Mouse (Mus musculus): Measurements from ENCODE around the gene Actb. TPM values are rescaled to one million over a fixed set of nuclear protein-coding genes. Genes with fewer than 3 reads are reported as not detected.

The Actb gene
- polyA plus RNA-seq, 1 experiment from 2014 or later: 14,327 TPM

DNA sequence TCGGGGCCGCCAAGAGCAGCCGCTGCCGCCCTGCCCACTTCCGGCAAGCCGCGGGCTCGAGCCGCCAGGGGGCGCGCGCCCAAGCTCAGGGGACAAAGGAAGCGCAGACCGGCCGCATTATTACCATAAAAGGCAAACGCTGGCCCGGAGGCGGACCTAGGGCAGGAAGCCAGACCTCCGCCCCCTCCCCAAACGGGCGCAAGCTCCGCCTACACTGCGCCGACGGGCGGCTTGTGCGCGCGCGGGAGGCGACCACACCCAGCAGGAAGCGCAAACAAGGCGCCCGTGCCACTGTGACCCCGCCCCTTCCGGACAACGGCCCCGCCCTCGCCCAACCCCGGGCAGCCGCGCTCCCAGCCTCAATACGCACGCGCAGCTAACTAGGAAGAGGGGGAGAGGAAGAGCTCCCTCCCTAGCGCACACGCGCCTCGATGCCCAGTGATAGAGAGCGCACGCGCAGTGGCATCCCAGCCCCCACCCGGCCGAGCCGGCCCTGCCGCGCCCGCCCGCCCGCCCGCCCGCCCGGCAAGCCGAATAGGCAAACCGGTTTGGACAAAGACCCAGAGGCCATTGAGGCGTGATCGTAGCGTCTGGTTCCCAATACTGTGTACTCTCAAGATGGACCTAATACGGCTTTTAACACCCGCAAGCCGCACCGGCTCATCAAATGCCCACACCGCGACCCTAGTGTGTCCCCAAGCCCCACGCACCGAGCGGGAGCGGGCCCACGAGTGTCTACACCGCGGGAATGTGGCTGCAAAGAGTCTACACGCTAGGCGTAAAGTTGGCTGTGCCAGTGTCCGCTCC, 626 bp downstream of the Actb start:
- Histone ChIP-seq H3K9ac (peak overlapping the region; percentile 100), H3K4me3 (replicated peaks) (peak overlapping the region; percentile 93), H3K36me3 (peaks cover 40% of the 10 kb centered on the region), H3K9me3 (no peaks in the 10 kb centered on the region), H3K27me3 (replicated peaks) (no peaks in the 10 kb centered on the region), H3K4me1 (peaks cover 52% of the 10 kb centered on the region), H3K27ac (peak overlapping the region; percentile 100), H3K4me2 (peak overlapping the region; percentile 72; the same call in 1 of the 2 replicates)
- under 1% methylated on average over 80 of the region's 84 CpGs for WGBS
- ATAC-seq (ENCODE audit: insufficient read depth, low FRiP score, low read depth): peak; percentile 88

DNA sequence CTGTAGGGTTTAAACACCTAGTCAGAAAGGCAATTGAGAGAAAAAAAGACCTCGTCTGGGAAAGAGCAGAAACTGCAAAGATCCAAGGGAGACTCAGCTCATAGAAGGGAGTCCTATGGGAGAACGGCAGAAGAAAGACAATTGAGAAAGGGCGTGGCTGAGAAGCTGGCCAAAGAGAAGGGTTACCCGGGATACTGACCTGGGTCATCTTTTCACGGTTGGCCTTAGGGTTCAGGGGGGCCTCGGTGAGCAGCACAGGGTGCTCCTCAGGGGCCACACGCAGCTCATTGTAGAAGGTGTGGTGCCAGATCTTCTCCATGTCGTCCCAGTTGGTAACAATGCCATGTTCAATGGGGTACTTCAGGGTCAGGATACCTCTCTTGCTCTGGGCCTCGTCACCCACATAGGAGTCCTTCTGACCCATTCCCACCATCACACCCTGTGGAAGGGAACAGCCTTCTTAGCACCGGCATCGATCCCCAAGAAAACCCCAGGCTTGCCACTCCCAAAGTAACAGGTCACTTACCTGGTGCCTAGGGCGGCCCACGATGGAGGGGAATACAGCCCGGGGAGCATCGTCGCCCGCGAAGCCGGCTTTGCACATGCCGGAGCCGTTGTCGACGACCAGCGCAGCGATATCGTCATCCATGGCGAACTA, 1.4 kb downstream of the Actb start:
- Histone ChIP-seq H3K27me3 (replicated peaks) (no peaks in the 10 kb centered on the region), H3K27ac (peak overlapping the region; percentile 100), H3K9ac (peak overlapping the region; percentile 97), H3K4me2 (peak overlapping the region; percentile 72), H3K4me1 (peaks cover 52% of the 10 kb centered on the region), H3K36me3 (peaks cover 45% of the 10 kb centered on the region), H3K4me3 (replicated peaks) (peak overlapping the region; percentile 93), H3K9me3 (no peaks in the 10 kb centered on the region)
- 2% methylated on average over 27 of the region's 27 CpGs for WGBS
- no peak for ATAC-seq (ENCODE audit: insufficient read depth, low FRiP score, low read depth)

GRCm38 (mm10) chr5:142904208-142905037, 2.1 kb downstream of the Actb start:
- Histone ChIP-seq H3K36me3 (peaks cover 46% of the 10 kb centered on the region), H3K9ac (peak overlapping the region; percentile 97), H3K9me3 (no peaks in the 10 kb centered on the region)

GRCm38 (mm10) chr5:142903470-142904207, 2.9 kb downstream of the Actb start:
- Histone ChIP-seq H3K27ac (peak overlapping the region; percentile 100), H3K9ac (peak overlapping the region; percentile 97; the same call in 1 of the 2 replicates), H3K4me1 (peaks cover 37% of the 10 kb centered on the region), H3K27me3 (replicated peaks) (no peaks in the 10 kb centered on the region), H3K4me3 (replicated peaks) (peak overlapping the region; percentile 93), H3K36me3 (peaks cover 52% of the 10 kb centered on the region), H3K9me3 (no peaks in the 10 kb centered on the region), H3K4me2 (peak overlapping the region; percentile 72)
- 74% methylated on average over 14 of the region's 14 CpGs for WGBS
- no peak for ATAC-seq (ENCODE audit: insufficient read depth, low FRiP score, low read depth)

More at GRCm38 (mm10) chr5:142904208-142905037, 2.1 kb downstream of the Actb start:
- H3K4me1 ChIP-seq: peaks cover 45% of the 10 kb centered on the region
- H3K27me3 ChIP-seq (replicated peaks): no peaks in the 10 kb centered on the region
- ATAC-seq (ENCODE audit: insufficient read depth, low FRiP score, low read depth): no peak
- peak overlapping the region; percentile 100 for H3K27ac ChIP-seq
- 57% methylated on average over 19 of the region's 19 CpGs for WGBS
- H3K4me3 ChIP-seq (replicated peaks): peak overlapping the region; percentile 93
- peak overlapping the region; percentile 72 for H3K4me2 ChIP-seq

GRCm38 (mm10) chr5:142902506-142903314, 3.8 kb downstream of the Actb start:
- WGBS: 55% methylated on average over 5 of the region's 5 CpGs

DNA sequence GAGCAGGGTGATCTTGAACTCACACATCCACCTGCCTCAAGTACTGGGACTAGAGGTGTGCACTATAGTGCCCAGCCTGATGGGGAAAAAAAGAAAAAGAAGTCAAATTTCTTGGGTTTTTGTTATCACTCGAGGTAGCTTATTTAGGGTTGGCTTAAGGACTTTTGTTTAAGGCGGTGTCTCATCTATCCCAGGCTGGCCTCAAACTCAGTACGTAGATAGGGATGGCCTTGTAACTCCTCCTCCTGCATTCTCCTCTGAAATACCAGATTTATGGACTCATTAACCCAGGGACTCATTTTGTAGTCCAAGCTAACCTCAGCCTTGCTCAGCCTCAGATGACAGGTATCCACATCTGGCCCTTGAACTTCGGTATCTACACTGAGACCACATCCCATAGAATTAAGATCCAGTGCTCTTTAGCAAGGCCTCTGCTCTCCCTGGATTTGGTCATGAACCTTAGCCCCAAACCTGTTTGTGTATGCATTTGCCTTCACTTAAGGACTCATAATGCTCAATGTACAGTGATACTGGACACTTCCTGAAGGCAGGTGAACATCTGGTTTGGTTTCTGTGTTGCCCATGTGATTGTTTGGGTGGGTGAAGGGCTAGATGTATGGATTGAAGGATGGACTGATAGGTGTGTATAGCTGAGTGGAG, 4.6 kb downstream of the Actb start:
- Histone ChIP-seq H3K9ac (no peak overlapping the region), H3K4me1 (peaks cover 20% of the 10 kb centered on the region), H3K9me3 (no peaks in the 10 kb centered on the region), H3K27ac (peak overlapping the region; percentile 59), H3K27me3 (replicated peaks) (no peaks in the 10 kb centered on the region), H3K4me3 (replicated peaks) (no peak overlapping the region), H3K36me3 (peaks cover 52% of the 10 kb centered on the region), H3K4me2 (peak overlapping the region; percentile 35)
- 48% methylated on average over 4 of the region's 4 CpGs for WGBS
- ATAC-seq (ENCODE audit: insufficient read depth, low FRiP score, low read depth): no peak

More at GRCm38 (mm10) chr5:142902506-142903314, 3.8 kb downstream of the Actb start:
- Histone ChIP-seq H3K27ac (peak overlapping the region; percentile 59), H3K4me1 (peaks cover 28% of the 10 kb centered on the region), H3K9me3 (no peaks in the 10 kb centered on the region), H3K27me3 (replicated peaks) (no peaks in the 10 kb centered on the region), H3K9ac (no peak overlapping the region), H3K4me2 (peak overlapping the region; percentile 35), H3K36me3 (peaks cover 52% of the 10 kb centered on the region), H3K4me3 (replicated peaks) (peak overlapping the region; percentile 20; the same call in 1 of the 2 replicates)
- no peak for ATAC-seq (ENCODE audit: insufficient read depth, low FRiP score, low read depth)

- Histone ChIP-seq H3K9ac (no peak overlapping the region), H3K4me2 (no peak overlapping the region), H3K4me1 (peaks cover 18% of the 10 kb centered on the region), H3K4me3 (replicated peaks) (no peak overlapping the region), H3K9me3 (no peaks in the 10 kb centered on the region), H3K27ac (peak overlapping the region; percentile 59), H3K27me3 (replicated peaks) (no peaks in the 10 kb centered on the region), H3K36me3 (peaks cover 52% of the 10 kb centered on the region)
- 77% methylated on average over 7 of the region's 7 CpGs for WGBS
- ATAC-seq (ENCODE audit: insufficient read depth, low FRiP score, low read depth): no peak
Measured at GRCm38 (mm10) chr5:142901355-142901802, 5.2 kb downstream of the Actb start.

DNA sequence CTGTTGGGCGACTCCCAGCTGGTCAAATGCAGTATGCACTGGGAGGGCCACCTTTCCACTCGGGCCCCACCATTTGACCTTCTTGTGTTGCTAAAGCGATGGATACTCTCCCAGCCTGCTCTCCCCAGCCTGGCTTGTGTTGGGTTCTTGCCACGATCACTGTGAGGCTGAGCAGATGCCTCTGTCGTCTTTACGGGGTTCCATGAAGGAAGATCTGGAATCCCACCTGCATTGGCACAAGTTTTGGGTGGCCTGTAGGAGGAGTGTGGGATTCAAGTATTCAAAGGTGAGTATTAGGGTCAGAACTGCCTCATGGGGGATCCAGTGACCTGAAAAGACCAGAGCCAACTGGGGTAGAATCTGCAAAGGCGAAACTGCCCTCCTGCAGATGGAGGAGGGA, 5.9 kb downstream of the Actb start:
- Histone ChIP-seq H3K27me3 (replicated peaks) (no peaks in the 10 kb centered on the region), H3K4me2 (no peak overlapping the region), H3K4me1 (peaks cover 18% of the 10 kb centered on the region), H3K36me3 (peaks cover 52% of the 10 kb centered on the region), H3K4me3 (replicated peaks) (no peak overlapping the region), H3K9ac (no peak overlapping the region), H3K27ac (0 out of 2 replicates have a peak overlapping the region, but pooled peaks have one; percentile 13), H3K9me3 (no peaks in the 10 kb centered on the region)
- 67% methylated on average over 7 of the region's 7 CpGs for WGBS
- no peak for ATAC-seq (ENCODE audit: insufficient read depth, low FRiP score, low read depth)

DNA sequence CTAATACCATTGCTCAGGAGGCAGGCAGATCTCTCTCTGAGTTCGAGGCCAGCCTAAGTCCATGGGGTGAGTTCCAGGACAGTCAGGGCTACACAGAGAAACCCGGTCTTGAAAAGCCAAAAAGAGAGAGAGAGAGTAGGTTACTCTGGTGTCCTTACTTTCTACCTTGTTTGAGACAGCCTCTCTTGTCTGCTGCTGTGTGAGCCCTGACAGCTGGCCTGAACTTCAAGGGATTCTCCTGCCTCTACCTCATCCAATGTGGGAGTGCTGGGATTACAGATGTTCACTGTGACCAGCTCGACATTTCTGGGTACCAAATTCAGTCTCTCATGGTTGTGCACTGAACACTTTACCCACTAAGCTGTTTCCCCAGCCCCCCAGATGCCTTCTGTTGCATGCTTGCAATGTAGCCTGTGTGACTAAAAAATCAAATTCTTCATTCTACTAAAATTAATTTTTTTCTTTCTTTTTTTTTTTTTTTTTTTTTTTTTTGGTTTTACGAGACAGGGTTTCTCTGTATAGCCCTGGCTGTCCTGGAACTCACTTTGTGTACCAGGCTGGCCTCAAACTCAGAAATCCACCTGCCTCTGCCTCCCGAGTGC, 6.5 kb downstream of the Actb start:
- no peak for ATAC-seq (ENCODE audit: insufficient read depth, low FRiP score, low read depth)
- Histone ChIP-seq H3K27ac (no peak overlapping the region), H3K4me1 (peaks cover 18% of the 10 kb centered on the region), H3K36me3 (peaks cover 50% of the 10 kb centered on the region), H3K4me2 (no peak overlapping the region), H3K9me3 (no peaks in the 10 kb centered on the region), H3K4me3 (replicated peaks) (no peak overlapping the region), H3K27me3 (replicated peaks) (no peaks in the 10 kb centered on the region), H3K9ac (no peak overlapping the region)
- WGBS: 69% methylated on average over 5 of the region's 5 CpGs
